Comparison of ENCODE assay signal across 27 mouse cellular contexts in genomic region chr1:158512089-158512488, GRCm38 (mm10).
A peak's percentile ranks its signal among the peaks of the same experiment; 100 is the strongest.
DNase-seq lines count a peak whose midpoint lies in the region; ATAC-seq and TF ChIP-seq lines count a peak whose summit lies in the region.
"Had no signal": no experiment of that assay in that cellular context is flagged by ENCODE, and none has a peak within 500 bp of the region (broad histone marks: within the 10 kb centered on the region; RNA-seq: fewer than 3 reads in every experiment).

No protein-coding gene starts in this region.

- no peak overlapping the region for H3K9ac ChIP-seq in midbrain, postnatal 0 days (replicated peaks; ENCODE audit: low read length, poor library complexity, severe bottlenecking)
- no peak overlapping the region for H3K9ac ChIP-seq in midbrain, embryonic 13.5 days (replicated peaks)
- no peak overlapping the region for H3K9ac ChIP-seq in forebrain, embryonic 11.5 days (ENCODE audit: low read length)
- H3K9ac ChIP-seq: embryonic facial prominence, embryonic 12.5 days; embryonic facial prominence, embryonic 15.5 days; forebrain, embryonic 13.5 days; heart, embryonic 12.5 days; heart, embryonic 15.5 days; hindbrain, embryonic 13.5 days had no signal

- DNase-seq in cerebellum, postnatal 14 days = peak; percentile 51 to 73
- no peak for DNase-seq in cerebellum, postnatal 36 days
- no peak for DNase-seq in layer of hippocampus, adult 2 months (ENCODE audit: low spot score in 2 of 2)
- DNase-seq in layer of hippocampus, adult 9-10 months (ENCODE audit: low spot score) = no peak
- no peak for DNase-seq in midbrain, postnatal 0 days (ENCODE audit: low spot score)
- DNase-seq in forebrain, embryonic 11.5 days (ENCODE audit: low spot score) = no peak
- DNase-seq: adrenal gland, postnatal 10 days; adrenal gland, postnatal 36 days; cerebellum, adult 18-20 months; gastrocnemius, adult 2 months; gastrocnemius, postnatal 14 days; heart, adult 11 months; heart, postnatal 10 days; heart, postnatal 36 days had no signal

- H3K27ac ChIP-seq in layer of hippocampus, adult 2 months = peak overlapping the region; percentile 77
- no peak overlapping the region for H3K27ac ChIP-seq in midbrain, postnatal 0 days (ENCODE audit: low read depth, low read length)
- H3K27ac ChIP-seq in midbrain, embryonic 13.5 days = no peak overlapping the region
- H3K27ac ChIP-seq in cortical plate, adult 2 months (ENCODE audit: insufficient read depth, low read length) = peak overlapping the region; percentile 44; the same call in 1 of the 2 replicates
- H3K27ac ChIP-seq in forebrain, embryonic 11.5 days (ENCODE audit: low read depth, low read length) = no peak overlapping the region
- H3K27ac ChIP-seq: embryonic facial prominence, embryonic 12.5 days; embryonic facial prominence, embryonic 15.5 days; forebrain, embryonic 13.5 days; gastrocnemius, adult 2 months; heart, embryonic 15.5 days; hindbrain, embryonic 10.5 days; hindbrain, embryonic 13.5 days had no signal

- ATAC-seq in midbrain, postnatal 0 days (ENCODE audit: low FRiP score) = no peak
- ATAC-seq in midbrain, embryonic 13.5 days = no peak
- no peak for ATAC-seq in forebrain, embryonic 11.5 days (replicated peaks; ENCODE audit: low FRiP score)
- ATAC-seq: CD4-positive, CD25-positive, alpha-beta regulatory T cell, adult 4 months; forebrain, embryonic 13.5 days; forebrain, embryonic 16.5 days; intestine, postnatal 0 days; Patski had no signal

- H3K27me3 ChIP-seq in midbrain, postnatal 0 days (ENCODE audit: insufficient read depth, low read length) = no peaks in the 10 kb centered on the region
- no peaks in the 10 kb centered on the region for H3K27me3 ChIP-seq in midbrain, embryonic 13.5 days
- H3K27me3 ChIP-seq in forebrain, embryonic 11.5 days (ENCODE audit: control insufficient read depth, insufficient read depth, low read length) = no peaks in the 10 kb centered on the region
- H3K27me3 ChIP-seq: embryonic facial prominence, embryonic 12.5 days; embryonic facial prominence, embryonic 15.5 days; forebrain, embryonic 13.5 days; heart, embryonic 12.5 days; heart, embryonic 15.5 days; hindbrain, embryonic 13.5 days had no signal

- no peak for TF ChIP-seq POLR2A in cortical plate, adult 2 months (IDR thresholded peaks at IDR 0.05; ENCODE audit: extremely low read depth, insufficient read depth, low read length)

- H3K4me2 ChIP-seq in midbrain, postnatal 0 days (ENCODE audit: low read depth, low read length, poor library complexity, severe bottlenecking) = no peak overlapping the region
- H3K4me2 ChIP-seq in midbrain, embryonic 13.5 days (replicated peaks) = no peak overlapping the region
- no peak overlapping the region for H3K4me2 ChIP-seq in forebrain, embryonic 11.5 days (ENCODE audit: low read depth, low read length, severe bottlenecking)
- H3K4me2 ChIP-seq: embryonic facial prominence, embryonic 12.5 days; embryonic facial prominence, embryonic 15.5 days; forebrain, embryonic 13.5 days; heart, embryonic 12.5 days; heart, embryonic 15.5 days; hindbrain, embryonic 13.5 days had no signal

- H3K4me1 ChIP-seq in midbrain, postnatal 0 days (ENCODE audit: insufficient read depth, low read length) = no peaks in the 10 kb centered on the region
- no peaks in the 10 kb centered on the region for H3K4me1 ChIP-seq in midbrain, embryonic 13.5 days (replicated peaks)
- peaks cover 23% of the 10 kb centered on the region for H3K4me1 ChIP-seq in cortical plate, adult 2 months (ENCODE audit: control insufficient read depth, insufficient read depth, low read length)
- H3K4me1 ChIP-seq in forebrain, embryonic 11.5 days (replicated peaks; ENCODE audit: control insufficient read depth, insufficient read depth, low read length) = no peaks in the 10 kb centered on the region
- H3K4me1 ChIP-seq: embryonic facial prominence, embryonic 12.5 days; embryonic facial prominence, embryonic 15.5 days; forebrain, embryonic 13.5 days; heart, embryonic 15.5 days; hindbrain, embryonic 10.5 days; hindbrain, embryonic 13.5 days had no signal

- H3K9me3 ChIP-seq in midbrain, postnatal 0 days (ENCODE audit: low read length) = no peaks in the 10 kb centered on the region
- H3K9me3 ChIP-seq in midbrain, embryonic 13.5 days = no peaks in the 10 kb centered on the region
- no peaks in the 10 kb centered on the region for H3K9me3 ChIP-seq in forebrain, embryonic 11.5 days (ENCODE audit: control insufficient read depth, low read length)
- H3K9me3 ChIP-seq: embryonic facial prominence, embryonic 12.5 days; embryonic facial prominence, embryonic 15.5 days; forebrain, embryonic 13.5 days; heart, embryonic 12.5 days; heart, embryonic 15.5 days; hindbrain, embryonic 10.5 days; hindbrain, embryonic 13.5 days had no signal

- peaks cover 25% of the 10 kb centered on the region for H3K36me3 ChIP-seq in midbrain, postnatal 0 days (ENCODE audit: insufficient read depth, low read length)
- H3K36me3 ChIP-seq in midbrain, embryonic 13.5 days = peaks cover 63% of the 10 kb centered on the region
- no peaks in the 10 kb centered on the region; the same call in 1 of the 2 replicates for H3K36me3 ChIP-seq in forebrain, embryonic 11.5 days (ENCODE audit: control insufficient read depth, insufficient read depth, low read length)
- H3K36me3 ChIP-seq: embryonic facial prominence, embryonic 12.5 days; embryonic facial prominence, embryonic 15.5 days; heart, embryonic 12.5 days; heart, embryonic 15.5 days had no signal

- H3K4me3 ChIP-seq in layer of hippocampus, adult 2 months = no peak overlapping the region
- H3K4me3 ChIP-seq in midbrain, postnatal 0 days (ENCODE audit: low read depth, low read length) = no peak overlapping the region
- no peak overlapping the region for H3K4me3 ChIP-seq in midbrain, embryonic 13.5 days (replicated peaks)
- H3K4me3 ChIP-seq in cortical plate, adult 2 months (ENCODE audit: insufficient read depth, low read length) = no peak overlapping the region
- no peak overlapping the region for H3K4me3 ChIP-seq in forebrain, embryonic 11.5 days (ENCODE audit: low read depth, low read length)
- H3K4me3 ChIP-seq: embryonic facial prominence, embryonic 12.5 days; embryonic facial prominence, embryonic 15.5 days; forebrain, embryonic 13.5 days; gastrocnemius, adult 2 months; heart, embryonic 12.5 days; heart, embryonic 15.5 days; hindbrain, embryonic 10.5 days; hindbrain, embryonic 13.5 days had no signal

- TF ChIP-seq CTCF in layer of hippocampus, adult 2 months (conservative IDR thresholded peaks at IDR 0.05) = peak; percentile 41
- peak; percentile 43 for TF ChIP-seq CTCF in midbrain, postnatal 0 days (IDR thresholded peaks at IDR 0.05)
- TF ChIP-seq CTCF in cortical plate, adult 2 months (IDR thresholded peaks at IDR 0.05; ENCODE audit: extremely low read depth, insufficient read depth, low read length) = 0 out of 2 replicates have a peak, but pooled peaks have one; percentile 17

Comparison
In these comparisons a context has a peak if more than half of its experiments do, and no peak if none do; other contexts are left out.
1. DNase-seq: peak in cerebellum, postnatal 14 days (2 of 2); none in cerebellum, postnatal 36 days (0 of 2), layer of hippocampus, adult 2 months (0 of 2), layer of hippocampus, adult 9-10 months (single experiment), midbrain, postnatal 0 days (single experiment) and forebrain, embryonic 11.5 days (single experiment).
2. H3K27ac ChIP-seq: peak in layer of hippocampus, adult 2 months (single experiment) and cortical plate, adult 2 months (single experiment); none in midbrain, postnatal 0 days (single experiment), midbrain, embryonic 13.5 days (single experiment) and forebrain, embryonic 11.5 days (single experiment).
3. Peak in every context shown above with its lines, with median percentiles within 50 percentile points of each other: CTCF ChIP-seq.